Comparison of ENCODE assay signal across 26 mouse cellular contexts in the genomic region with DNA sequence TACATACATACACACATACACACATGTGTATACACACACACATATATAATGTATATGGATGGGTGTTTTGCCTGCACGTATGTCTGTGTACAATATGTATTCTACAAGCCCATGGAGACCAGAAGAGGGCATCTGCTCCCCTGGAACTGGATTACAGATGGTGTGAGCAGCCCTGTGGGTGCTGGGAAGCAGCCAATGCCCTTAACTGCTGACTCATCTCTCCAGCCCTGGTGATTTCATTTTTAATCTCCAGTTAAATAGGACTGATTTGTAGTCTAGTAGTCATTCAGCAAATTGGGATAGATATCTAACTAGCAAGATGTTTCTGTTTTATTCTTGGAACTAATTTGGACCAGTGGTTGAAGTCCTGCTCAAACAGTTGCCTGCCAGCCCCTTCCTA.
DNase-seq lines count a peak whose midpoint lies in the region; ATAC-seq and TF ChIP-seq lines count a peak whose summit lies in the region.
"Had no signal": no experiment of that assay in that cellular context is flagged by ENCODE, and none has a peak within 500 bp of the region (broad histone marks: within the 10 kb centered on the region; RNA-seq: fewer than 3 reads in every experiment).

No protein-coding gene starts in this region.

- DNase-seq in adrenal gland, adult 2 months: peak; percentile 46
- no peak for DNase-seq in adrenal gland, adult 18-20 months (ENCODE audit: low spot score in 2 of 2)
- DNase-seq in heart, adult 11 months: peak; percentile 46
- no peak for DNase-seq in heart, adult 9 months (ENCODE audit: low spot score in 2 of 2)
- DNase-seq in 416B (ENCODE audit: low read depth): peak; percentile 17
- peak; percentile 0 for DNase-seq in layer of hippocampus, adult 9-10 months (ENCODE audit: low spot score)
- no peak for DNase-seq in liver, postnatal 0 days
- DNase-seq: cerebellum, adult 11-12 months; forebrain, postnatal 0 days; gastrocnemius, postnatal 36 days; heart, postnatal 36 days; kidney, adult 8-10 months; kidney, postnatal 10 days; lung, adult 18-20 months; lung, postnatal 10 days; right cerebral cortex, adult 18-20 months; thymus, postnatal 25 days had no signal

- H3K4me1 ChIP-seq in liver, postnatal 0 days (ENCODE audit: insufficient read depth): no peaks in the 10 kb centered on the region
- H3K4me1 ChIP-seq: hindbrain, embryonic 13.5 days; limb, embryonic 12.5 days; neural tube, embryonic 15.5 days; stomach, embryonic 15.5 days had no signal

- no peak overlapping the region for H3K27ac ChIP-seq in liver, postnatal 0 days (ENCODE audit: low read depth)
- H3K27ac ChIP-seq: forebrain, embryonic 10.5 days; heart, embryonic 15.5 days; hindbrain, embryonic 13.5 days; limb, embryonic 12.5 days; neural tube, embryonic 15.5 days; stomach, embryonic 15.5 days had no signal

- ATAC-seq in liver, postnatal 0 days: no peak
- ATAC-seq: forebrain, postnatal 0 days; inflammation-experienced regulatory T-cells, adult 6 months had no signal

- no peak for TF ChIP-seq EP300 in liver, postnatal 0 days (IDR thresholded peaks at IDR 0.05; ENCODE audit: low read depth)

- H3K4me2 ChIP-seq in liver, postnatal 0 days (ENCODE audit: low read depth, low read length): no peak overlapping the region
- H3K4me2 ChIP-seq: heart, embryonic 15.5 days; hindbrain, embryonic 13.5 days; limb, embryonic 12.5 days; liver, embryonic 11.5 days; midbrain, embryonic 11.5 days; neural tube, embryonic 15.5 days; stomach, embryonic 15.5 days had no signal

- H3K36me3 ChIP-seq in liver, postnatal 0 days (replicated peaks; ENCODE audit: insufficient read depth, low read length): no peaks in the 10 kb centered on the region
- H3K36me3 ChIP-seq: forebrain, embryonic 10.5 days; heart, embryonic 15.5 days; hindbrain, embryonic 13.5 days; limb, embryonic 12.5 days; neural tube, embryonic 15.5 days; stomach, embryonic 15.5 days had no signal

- TF ChIP-seq CTCF in liver, postnatal 0 days (IDR thresholded peaks at IDR 0.05; ENCODE audit: low read depth): no peak

- H3K27me3 ChIP-seq in liver, postnatal 0 days (ENCODE audit: insufficient read depth, low read length): no peaks in the 10 kb centered on the region
- H3K27me3 ChIP-seq: heart, embryonic 15.5 days; hindbrain, embryonic 13.5 days; neural tube, embryonic 15.5 days; stomach, embryonic 15.5 days had no signal

- WGBS in liver, postnatal 0 days (ENCODE audit: insufficient replicate concordance): 74% methylated on average over 1 of the region's 1 CpGs

- no peak overlapping the region for H3K4me3 ChIP-seq in liver, postnatal 0 days (ENCODE audit: low read depth, low read length)
- H3K4me3 ChIP-seq: forebrain, embryonic 10.5 days; heart, embryonic 15.5 days; hindbrain, embryonic 13.5 days; limb, embryonic 12.5 days; neural tube, embryonic 15.5 days; stomach, embryonic 15.5 days had no signal

- no peak overlapping the region for H3K9ac ChIP-seq in liver, postnatal 0 days (replicated peaks)
- H3K9ac ChIP-seq: forebrain, postnatal 0 days; heart, embryonic 15.5 days; hindbrain, embryonic 13.5 days; limb, embryonic 12.5 days; neural tube, embryonic 15.5 days; stomach, embryonic 15.5 days had no signal

- H3K9me3 ChIP-seq in liver, postnatal 0 days (ENCODE audit: low read length): no peaks in the 10 kb centered on the region
- H3K9me3 ChIP-seq: forebrain, embryonic 10.5 days; heart, embryonic 15.5 days; hindbrain, embryonic 13.5 days; limb, embryonic 12.5 days; stomach, embryonic 15.5 days had no signal

Comparison
In these comparisons a context has a peak if more than half of its experiments do, and no peak if none do; other contexts are left out.
1. DNase-seq: peak in adrenal gland, adult 2 months (single experiment), heart, adult 11 months (single experiment), 416B (single experiment) and layer of hippocampus, adult 9-10 months (single experiment); none in adrenal gland, adult 18-20 months (0 of 2), heart, adult 9 months (0 of 2) and liver, postnatal 0 days (single experiment).